Mouse (Mus musculus): Measurements from ENCODE around the gene Cd44. TPM values are rescaled to one million over a fixed set of nuclear protein-coding genes. Genes with fewer than 3 reads are reported as not detected.

Cd44 gene
- polyA plus RNA-seq, 1 experiment from 2014 or later = 13.7 TPM

DNA sequence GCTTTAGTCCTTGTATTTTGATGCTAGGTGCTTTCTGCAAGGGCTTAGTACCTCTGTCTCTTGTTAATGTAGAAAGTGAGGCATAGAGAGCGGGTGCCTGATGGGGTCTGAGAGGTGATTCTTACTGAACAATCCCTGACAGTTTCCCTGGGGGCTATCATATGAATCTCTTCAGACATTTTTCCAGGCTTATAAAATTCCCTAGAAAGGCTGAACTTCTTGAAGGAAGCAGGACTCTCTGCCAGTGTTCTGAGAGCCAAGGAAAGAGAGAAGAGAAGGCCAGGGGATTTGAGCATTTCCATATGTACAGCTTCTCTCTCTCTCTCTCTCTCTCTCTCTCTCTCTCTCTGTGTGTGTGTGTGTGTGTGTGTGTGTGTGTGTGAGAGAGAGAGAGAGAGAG lies 92.0 kb downstream of the Cd44 start:
- Histone ChIP-seq H3K4me1 (replicated peaks; ENCODE audit: control insufficient read depth, insufficient read depth, low read length) (no peaks in the 10 kb centered on the region), H3K9ac (ENCODE audit: low read length) (no peak overlapping the region), H3K4me3 (ENCODE audit: low read depth, low read length) (no peak overlapping the region), H3K9me3 (ENCODE audit: control insufficient read depth, low read length) (no peaks in the 10 kb centered on the region), H3K36me3 (ENCODE audit: control insufficient read depth, insufficient read depth, low read length) (no peaks in the 10 kb centered on the region), H3K4me2 (ENCODE audit: low read length) (no peak overlapping the region), H3K27me3 (replicated peaks; ENCODE audit: control insufficient read depth, insufficient read depth, low read length) (no peaks in the 10 kb centered on the region), H3K27ac (ENCODE audit: low read depth) (no peak overlapping the region)
- 84% methylated on average over 1 of the region's 1 CpGs for WGBS
- ATAC-seq (replicated peaks; ENCODE audit: low FRiP score, low TSS enrichment, low read depth) (no peak), DNase-seq (ENCODE audit: low spot score) (no peak)

DNA sequence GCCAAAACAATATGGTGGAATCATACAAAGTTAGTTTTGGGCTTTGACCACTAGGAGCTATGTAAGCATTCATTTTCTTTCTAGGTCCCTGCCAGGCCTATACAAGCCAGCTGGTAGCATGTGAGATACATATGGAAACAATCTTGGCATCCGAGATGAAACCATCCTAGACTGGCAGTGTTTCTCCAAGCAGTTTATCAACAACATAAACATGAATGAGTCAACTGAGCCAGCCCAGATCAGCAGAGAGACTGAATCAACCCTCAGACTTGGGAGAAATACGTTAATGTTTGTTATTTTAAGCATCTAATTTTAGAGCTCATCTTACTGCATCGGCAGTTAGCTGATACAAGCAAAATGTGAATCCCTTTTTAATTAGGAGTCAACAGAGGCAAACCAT lies 93.8 kb downstream of the Cd44 start:
- Histone ChIP-seq H3K4me1 (replicated peaks; ENCODE audit: control insufficient read depth, insufficient read depth, low read length) (no peaks in the 10 kb centered on the region), H3K4me2 (ENCODE audit: low read length) (no peak overlapping the region), H3K4me3 (ENCODE audit: low read depth, low read length) (no peak overlapping the region), H3K9me3 (ENCODE audit: control insufficient read depth, low read length) (no peaks in the 10 kb centered on the region), H3K36me3 (ENCODE audit: control insufficient read depth, insufficient read depth, low read length) (no peaks in the 10 kb centered on the region), H3K9ac (ENCODE audit: low read length) (no peak overlapping the region), H3K27ac (ENCODE audit: low read depth) (no peak overlapping the region), H3K27me3 (replicated peaks; ENCODE audit: control insufficient read depth, insufficient read depth, low read length) (no peaks in the 10 kb centered on the region)
- 50% methylated on average over 3 of the region's 3 CpGs for whole genome bisulfite sequencing
- DNase-seq (ENCODE audit: low spot score) (no peak), ATAC-seq (replicated peaks; ENCODE audit: low FRiP score, low TSS enrichment, low read depth) (no peak)

DNA sequence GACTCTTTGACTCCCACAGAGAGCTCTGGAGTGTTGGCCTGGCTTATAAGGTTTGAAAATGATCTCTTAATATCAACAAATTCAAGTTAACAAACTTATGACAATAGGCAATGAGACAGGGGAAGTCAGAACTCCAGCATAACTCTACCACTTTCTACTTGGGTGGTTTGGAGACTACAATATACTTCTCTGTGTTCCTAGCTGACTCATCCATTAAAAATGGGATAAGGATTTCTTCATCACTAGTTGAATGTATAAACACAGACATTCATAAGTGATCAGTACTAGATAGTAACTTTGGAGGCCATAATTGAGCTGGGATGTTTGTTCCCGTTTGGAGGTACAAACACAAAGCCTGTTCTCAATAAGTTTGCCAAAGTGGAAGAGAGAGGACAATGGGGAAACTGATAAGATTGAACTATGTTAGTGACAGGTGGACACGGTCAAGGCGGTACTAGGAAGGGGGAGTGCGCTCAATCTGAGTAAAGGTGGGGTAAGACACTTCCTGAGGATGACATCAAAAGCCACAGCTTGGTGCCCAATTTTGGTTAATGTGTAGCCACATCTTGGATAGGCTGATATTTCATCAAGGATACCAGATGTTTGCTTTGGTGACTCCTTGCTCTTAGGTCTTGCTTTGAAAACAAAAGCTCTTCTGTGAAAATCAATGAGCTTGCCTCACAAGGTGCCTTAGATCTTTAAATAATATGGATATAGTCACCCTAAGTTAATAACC lies 95.5 kb downstream of the Cd44 start:
- Histone ChIP-seq H3K9ac (ENCODE audit: low read length) (no peak overlapping the region), H3K4me3 (ENCODE audit: low read depth, low read length) (no peak overlapping the region), H3K27ac (ENCODE audit: low read depth) (no peak overlapping the region), H3K4me2 (ENCODE audit: low read length) (no peak overlapping the region), H3K4me1 (replicated peaks; ENCODE audit: control insufficient read depth, insufficient read depth, low read length) (no peaks in the 10 kb centered on the region), H3K9me3 (ENCODE audit: control insufficient read depth, low read length) (no peaks in the 10 kb centered on the region), H3K27me3 (replicated peaks; ENCODE audit: control insufficient read depth, insufficient read depth, low read length) (no peaks in the 10 kb centered on the region), H3K36me3 (ENCODE audit: control insufficient read depth, insufficient read depth, low read length) (no peaks in the 10 kb centered on the region)
- DNase-seq (ENCODE audit: low spot score) (no peak), ATAC-seq (replicated peaks; ENCODE audit: low FRiP score, low TSS enrichment, low read depth) (no peak)
- 67% methylated on average over 4 of the region's 4 CpGs for whole genome bisulfite sequencing

DNA sequence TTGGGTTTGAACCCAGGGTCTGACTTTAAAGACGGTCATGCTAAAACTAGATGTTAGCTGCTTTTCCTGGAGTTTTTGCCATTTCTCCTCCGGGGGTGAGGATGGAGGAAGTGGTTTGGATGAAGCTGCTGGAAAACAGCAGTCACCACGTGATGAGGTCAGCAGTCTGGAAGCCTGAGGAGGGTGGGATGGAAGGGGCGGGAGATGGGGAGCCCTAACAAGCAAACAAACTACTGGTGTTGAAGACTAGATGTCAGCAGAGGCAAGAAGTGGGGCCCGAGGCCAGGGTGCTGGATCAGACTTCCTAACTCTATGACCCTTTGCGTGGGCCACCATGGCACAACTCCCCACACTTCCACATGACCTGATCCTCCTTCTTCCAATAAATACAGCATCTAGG lies 96.2 kb downstream of the Cd44 start:
- no peak for DNase-seq (ENCODE audit: low spot score)
- ATAC-seq (replicated peaks; ENCODE audit: low FRiP score, low TSS enrichment, low read depth) = no peak
- Histone ChIP-seq H3K4me1 (replicated peaks; ENCODE audit: control insufficient read depth, insufficient read depth, low read length) (no peaks in the 10 kb centered on the region), H3K27ac (ENCODE audit: low read depth) (no peak overlapping the region), H3K9ac (ENCODE audit: low read length) (no peak overlapping the region), H3K36me3 (ENCODE audit: control insufficient read depth, insufficient read depth, low read length) (no peaks in the 10 kb centered on the region), H3K4me2 (ENCODE audit: low read length) (no peak overlapping the region), H3K27me3 (replicated peaks; ENCODE audit: control insufficient read depth, insufficient read depth, low read length) (no peaks in the 10 kb centered on the region), H3K4me3 (ENCODE audit: low read depth, low read length) (no peak overlapping the region), H3K9me3 (ENCODE audit: control insufficient read depth, low read length) (no peaks in the 10 kb centered on the region)
- WGBS = 79% methylated on average over 6 of the region's 6 CpGs

DNA sequence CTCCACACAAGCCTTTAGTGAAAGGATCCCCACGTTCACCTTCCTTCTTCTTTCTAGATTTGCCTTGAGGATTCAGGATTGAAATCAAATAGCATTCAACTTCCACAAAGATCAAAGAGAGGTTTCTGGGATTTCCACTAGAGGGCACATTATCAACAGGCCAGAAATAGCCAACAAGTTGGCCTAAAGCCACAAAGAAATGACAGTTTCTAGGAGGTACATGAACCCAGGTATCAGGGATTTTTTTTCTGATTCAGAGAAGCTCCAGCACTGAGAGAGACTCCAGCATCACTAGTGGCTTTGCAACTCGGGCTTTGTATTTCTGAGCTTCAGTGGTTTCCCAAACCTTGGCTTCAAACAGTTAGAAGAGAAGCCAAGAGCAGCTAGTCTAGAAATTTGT lies 97.4 kb downstream of the Cd44 start:
- H3K4me2 ChIP-seq (ENCODE audit: low read length) = no peak overlapping the region
- no peaks in the 10 kb centered on the region for H3K36me3 ChIP-seq (ENCODE audit: control insufficient read depth, insufficient read depth, low read length)
- no peak for ATAC-seq (replicated peaks; ENCODE audit: low FRiP score, low TSS enrichment, low read depth)

DNA sequence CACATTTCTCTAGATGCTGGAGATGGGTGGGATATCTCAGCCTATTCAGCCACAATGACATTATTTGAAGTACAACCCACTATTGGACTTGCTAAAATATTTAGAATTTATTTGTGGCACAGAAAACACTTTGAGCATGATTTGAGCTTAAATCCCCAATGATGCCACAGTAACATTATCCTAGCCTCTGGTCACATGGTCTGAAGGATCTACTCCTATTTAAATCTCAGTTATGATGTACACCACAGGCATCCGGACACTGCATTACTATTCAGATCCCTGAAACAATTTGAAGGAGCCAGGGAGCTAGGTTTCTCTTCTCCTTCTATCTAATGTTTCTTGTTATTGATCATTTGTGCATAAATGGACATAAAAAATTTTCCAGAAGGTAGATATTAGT lies 99.6 kb downstream of the Cd44 start:
- ATAC-seq (replicated peaks; ENCODE audit: low FRiP score, low TSS enrichment, low read depth) = no peak
- H3K27me3 ChIP-seq (replicated peaks; ENCODE audit: control insufficient read depth, insufficient read depth, low read length) = no peaks in the 10 kb centered on the region
- DNase-seq (ENCODE audit: low spot score) = no peak
- H3K4me3 ChIP-seq (ENCODE audit: low read depth, low read length) = no peak overlapping the region
- no peak overlapping the region for H3K27ac ChIP-seq (ENCODE audit: low read depth)
- WGBS = 93% methylated on average over 1 of the region's 1 CpGs
- no peaks in the 10 kb centered on the region for H3K36me3 ChIP-seq (ENCODE audit: control insufficient read depth, insufficient read depth, low read length)
- H3K9ac ChIP-seq (ENCODE audit: low read length) = no peak overlapping the region
- H3K9me3 ChIP-seq (ENCODE audit: control insufficient read depth, low read length) = no peaks in the 10 kb centered on the region
- no peak overlapping the region for H3K4me2 ChIP-seq (ENCODE audit: low read length)
- no peaks in the 10 kb centered on the region for H3K4me1 ChIP-seq (replicated peaks; ENCODE audit: control insufficient read depth, insufficient read depth, low read length)

More for the DNA sequence above, 97.4 kb downstream of the Cd44 start:
- no peaks in the 10 kb centered on the region for H3K4me1 ChIP-seq (replicated peaks; ENCODE audit: control insufficient read depth, insufficient read depth, low read length)
- no peaks in the 10 kb centered on the region for H3K27me3 ChIP-seq (replicated peaks; ENCODE audit: control insufficient read depth, insufficient read depth, low read length)
- DNase-seq (ENCODE audit: low spot score) = no peak
- H3K9me3 ChIP-seq (ENCODE audit: control insufficient read depth, low read length) = no peaks in the 10 kb centered on the region
- no peak overlapping the region for H3K4me3 ChIP-seq (ENCODE audit: low read depth, low read length)
- no peak overlapping the region for H3K9ac ChIP-seq (ENCODE audit: low read length)
- WGBS = 36% methylated on average over 2 of the region's 2 CpGs
- H3K27ac ChIP-seq (ENCODE audit: low read depth) = no peak overlapping the region

DNA sequence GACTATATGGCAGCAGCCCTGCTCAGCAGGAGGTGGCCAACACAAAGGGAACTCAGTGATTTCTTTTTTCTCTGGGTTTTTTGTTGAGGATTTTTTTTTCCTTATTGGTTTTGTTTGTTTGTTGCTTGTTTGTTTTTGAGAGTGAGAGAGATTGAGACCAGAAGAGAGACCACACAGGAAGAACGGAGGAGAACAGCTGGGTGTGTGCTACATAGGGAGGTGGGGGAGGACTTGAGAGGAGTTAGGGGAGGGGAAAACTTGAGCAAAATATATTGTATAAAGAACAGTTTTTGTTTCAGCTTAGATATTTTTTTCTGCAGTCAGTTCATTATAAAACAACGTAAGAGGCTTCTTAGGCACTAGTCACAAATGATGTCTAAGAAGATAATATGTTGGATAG lies 103.3 kb downstream of the Cd44 start:
- no peaks in the 10 kb centered on the region for H3K27me3 ChIP-seq (replicated peaks; ENCODE audit: control insufficient read depth, insufficient read depth, low read length)
- no peaks in the 10 kb centered on the region for H3K4me1 ChIP-seq (replicated peaks; ENCODE audit: control insufficient read depth, insufficient read depth, low read length)
- H3K4me2 ChIP-seq (ENCODE audit: low read length) = no peak overlapping the region
- no peak overlapping the region for H3K27ac ChIP-seq (ENCODE audit: low read depth)
- H3K9me3 ChIP-seq (ENCODE audit: control insufficient read depth, low read length) = no peaks in the 10 kb centered on the region
- ATAC-seq (replicated peaks; ENCODE audit: low FRiP score, low TSS enrichment, low read depth) (no peak), DNase-seq (ENCODE audit: low spot score) (no peak)
- no peak overlapping the region for H3K4me3 ChIP-seq (ENCODE audit: low read depth, low read length)
- H3K36me3 ChIP-seq (ENCODE audit: control insufficient read depth, insufficient read depth, low read length) = no peaks in the 10 kb centered on the region
- 60% methylated on average over 2 of the region's 2 CpGs for WGBS
- no peak overlapping the region for H3K9ac ChIP-seq (ENCODE audit: low read length)

DNA sequence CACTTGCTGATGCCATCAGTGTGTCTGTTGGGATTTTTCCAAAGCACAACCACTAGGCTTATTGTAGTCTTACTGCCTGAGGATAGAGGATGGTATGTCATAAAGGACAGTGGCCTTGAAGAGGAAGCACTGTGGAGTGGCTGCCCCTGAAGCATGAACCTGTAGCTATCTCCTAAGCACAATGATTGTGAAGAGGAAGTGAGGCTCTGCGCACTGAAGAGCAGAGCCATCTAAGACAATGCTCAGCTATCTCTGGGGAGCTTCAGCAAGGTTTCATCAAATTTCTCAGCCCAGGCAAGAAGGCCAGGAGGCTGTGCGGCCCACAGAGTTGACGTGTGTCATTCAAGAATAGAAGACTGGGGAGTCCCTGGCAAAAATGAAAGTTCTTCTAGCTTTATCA lies 106.4 kb downstream of the Cd44 start:
- no peaks in the 10 kb centered on the region for H3K4me1 ChIP-seq (replicated peaks; ENCODE audit: control insufficient read depth, insufficient read depth, low read length)
- 87% methylated on average over 3 of the region's 3 CpGs for WGBS
- H3K27me3 ChIP-seq (replicated peaks; ENCODE audit: control insufficient read depth, insufficient read depth, low read length) = no peaks in the 10 kb centered on the region
- H3K36me3 ChIP-seq (ENCODE audit: control insufficient read depth, insufficient read depth, low read length) = no peaks in the 10 kb centered on the region
- H3K4me2 ChIP-seq (ENCODE audit: low read length) = no peak overlapping the region
- ATAC-seq (replicated peaks; ENCODE audit: low FRiP score, low TSS enrichment, low read depth) = no peak
- H3K9me3 ChIP-seq (ENCODE audit: control insufficient read depth, low read length) = no peaks in the 10 kb centered on the region
- H3K27ac ChIP-seq (ENCODE audit: low read depth) = no peak overlapping the region
- H3K4me3 ChIP-seq (ENCODE audit: low read depth, low read length) = no peak overlapping the region
- DNase-seq (ENCODE audit: low spot score) = no peak
- H3K9ac ChIP-seq (ENCODE audit: low read length) = no peak overlapping the region

DNA sequence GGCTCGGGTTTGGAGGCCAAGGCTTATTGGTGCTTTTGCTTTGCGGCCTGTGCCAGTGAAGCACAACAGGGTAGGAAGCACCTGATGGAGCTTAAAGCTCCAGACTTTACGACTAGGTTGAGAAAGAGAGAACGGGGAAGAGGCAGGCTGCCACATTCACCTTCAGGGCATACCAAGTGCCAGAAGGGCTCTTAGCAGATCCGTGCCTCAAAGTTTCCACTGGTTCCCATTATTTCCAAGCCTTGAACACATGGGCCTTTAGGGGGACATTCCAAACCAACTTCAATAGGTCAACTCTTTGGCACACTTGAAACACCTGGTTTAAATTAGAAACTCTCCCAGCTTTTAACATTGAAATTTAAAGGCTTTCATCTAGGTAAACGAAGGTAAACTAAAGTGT lies 108.7 kb downstream of the Cd44 start:
- no peak for ATAC-seq (replicated peaks; ENCODE audit: low FRiP score, low TSS enrichment, low read depth)
- H3K27ac ChIP-seq (ENCODE audit: low read depth) = no peak overlapping the region
- H3K9ac ChIP-seq (ENCODE audit: low read length) = no peak overlapping the region
- no peak for DNase-seq (ENCODE audit: low spot score)
- no peaks in the 10 kb centered on the region for H3K36me3 ChIP-seq (ENCODE audit: control insufficient read depth, insufficient read depth, low read length)
- no peak overlapping the region for H3K4me3 ChIP-seq (ENCODE audit: low read depth, low read length)
- no peak overlapping the region for H3K4me2 ChIP-seq (ENCODE audit: low read length)
- H3K9me3 ChIP-seq (ENCODE audit: control insufficient read depth, low read length) = no peaks in the 10 kb centered on the region
- 85% methylated on average over 6 of the region's 6 CpGs for WGBS
- H3K4me1 ChIP-seq (replicated peaks; ENCODE audit: control insufficient read depth, insufficient read depth, low read length) = no peaks in the 10 kb centered on the region
- no peaks in the 10 kb centered on the region for H3K27me3 ChIP-seq (replicated peaks; ENCODE audit: control insufficient read depth, insufficient read depth, low read length)

Measured in intestine, embryonic 14.5 days (tissue).